Mouse (Mus musculus): ENCODE measurements around the gene Helz2. TPM values are rescaled to one million over a fixed set of nuclear protein-coding genes. Genes with fewer than 3 reads are reported as not detected.
A peak's percentile ranks its signal among the peaks of the same experiment; 100 is the strongest.

Gene Helz2
- 12.1 and 15.8 TPM in 2 replicates for polyA plus RNA-seq (2012; rRNA removed)

DNA sequence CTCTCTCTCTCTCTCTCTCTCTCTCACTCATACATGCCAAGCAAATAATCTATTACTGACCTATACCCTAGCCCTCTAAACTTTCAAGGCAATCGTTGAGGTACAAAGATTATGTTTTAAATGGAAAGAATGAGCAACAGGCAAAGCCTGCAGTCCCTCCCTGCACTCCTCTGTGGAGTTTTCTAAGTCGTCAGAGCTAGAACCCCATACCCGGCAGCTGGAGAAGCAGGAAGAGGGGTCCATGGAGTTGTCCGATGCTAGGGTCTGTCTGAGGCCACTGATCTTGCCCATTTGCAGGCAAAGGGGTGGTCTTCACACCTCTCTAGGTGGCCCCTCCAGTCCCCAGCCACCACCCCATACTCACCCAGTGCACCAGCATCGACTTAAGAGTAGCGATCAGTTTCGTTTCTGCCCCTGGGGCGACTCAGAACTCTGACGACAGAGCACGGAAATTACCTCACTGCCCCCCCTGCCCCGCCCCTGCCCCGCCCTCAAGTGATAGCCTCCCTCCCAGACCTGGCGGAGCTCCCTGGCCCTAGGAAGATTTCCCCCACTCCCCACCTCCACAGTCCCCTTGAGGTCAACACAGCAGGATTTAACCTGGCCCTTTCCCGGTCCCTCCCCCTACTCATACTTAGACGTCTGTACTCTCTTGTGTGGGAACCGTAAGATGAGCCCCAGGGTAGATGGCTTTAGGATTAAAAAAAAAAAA, at the start of gene Helz2:
TSS of gene Helz2 (minus strand) at position 426 of the 712 bp plus-strand sequence.
- no peak for DNase-seq (ENCODE audit: low read depth)

DNA sequence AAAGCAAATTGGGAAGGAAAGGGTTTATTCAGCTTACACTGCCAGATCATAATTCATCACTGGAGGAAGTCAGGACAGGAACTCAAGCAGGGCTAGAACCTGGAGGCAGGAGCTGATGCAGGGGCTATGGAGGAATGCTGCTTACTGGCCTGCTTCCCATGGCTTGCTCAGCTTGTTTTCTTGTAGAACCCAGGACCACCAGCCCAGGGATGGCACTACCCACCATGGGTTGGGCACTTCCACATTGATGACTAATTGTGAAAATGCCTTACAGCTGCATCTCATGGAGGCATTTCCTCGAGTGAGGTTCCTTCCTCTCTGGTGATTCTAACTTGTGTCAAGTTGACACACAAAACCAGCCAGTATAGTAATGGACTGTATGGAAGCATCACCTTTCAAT, 49.1 kb upstream of the Helz2 start:
- no peak for DNase-seq (ENCODE audit: low read depth)

DNA sequence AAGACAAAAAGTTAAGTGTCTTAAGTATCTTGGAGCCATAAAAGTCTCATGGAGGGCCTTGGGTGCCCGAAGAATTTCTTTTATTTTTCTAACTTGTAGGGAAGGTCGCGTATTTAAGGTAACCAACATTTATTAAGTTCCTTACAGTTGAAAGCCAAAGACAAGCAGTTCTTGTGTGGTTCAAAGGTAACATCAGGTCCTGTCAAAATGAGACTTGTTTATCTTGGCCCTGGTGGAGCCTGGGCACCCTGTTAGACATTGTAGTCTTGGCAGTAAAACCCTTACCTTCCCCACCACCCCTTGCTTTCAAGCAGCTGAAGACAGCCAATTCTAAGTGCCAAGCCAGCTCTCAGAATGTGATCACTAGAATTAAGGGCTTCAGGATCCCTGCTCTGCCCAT, 46.9 kb upstream of the Helz2 start:
- no peak for DNase-seq (ENCODE audit: low read depth)

DNA sequence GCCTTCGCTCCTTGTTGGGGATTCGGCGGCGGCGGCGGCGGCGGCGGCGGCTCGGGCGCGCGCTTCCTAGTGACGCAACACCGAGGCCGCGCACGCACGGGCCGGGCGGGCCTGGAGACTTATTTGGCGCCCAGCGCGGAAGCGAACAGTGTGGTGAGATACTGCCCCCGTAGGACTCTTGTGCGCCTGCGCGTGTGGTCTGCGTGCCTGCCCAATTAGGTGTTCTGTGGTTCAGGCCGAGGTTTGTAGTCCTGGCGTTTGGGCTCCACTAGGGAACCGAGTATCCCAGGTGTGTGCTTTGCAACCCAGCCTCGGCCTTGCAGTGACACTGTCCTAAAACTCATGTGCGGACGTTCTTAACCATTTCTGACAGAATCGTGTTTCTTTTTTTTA, 46.1 kb upstream of the Helz2 start, which contains the start of gene Gmeb2:
TSS of gene Gmeb2 (minus strand) at position 78 of the 393 bp plus-strand sequence.
- peak; percentile 81 for DNase-seq (ENCODE audit: low read depth)

DNA sequence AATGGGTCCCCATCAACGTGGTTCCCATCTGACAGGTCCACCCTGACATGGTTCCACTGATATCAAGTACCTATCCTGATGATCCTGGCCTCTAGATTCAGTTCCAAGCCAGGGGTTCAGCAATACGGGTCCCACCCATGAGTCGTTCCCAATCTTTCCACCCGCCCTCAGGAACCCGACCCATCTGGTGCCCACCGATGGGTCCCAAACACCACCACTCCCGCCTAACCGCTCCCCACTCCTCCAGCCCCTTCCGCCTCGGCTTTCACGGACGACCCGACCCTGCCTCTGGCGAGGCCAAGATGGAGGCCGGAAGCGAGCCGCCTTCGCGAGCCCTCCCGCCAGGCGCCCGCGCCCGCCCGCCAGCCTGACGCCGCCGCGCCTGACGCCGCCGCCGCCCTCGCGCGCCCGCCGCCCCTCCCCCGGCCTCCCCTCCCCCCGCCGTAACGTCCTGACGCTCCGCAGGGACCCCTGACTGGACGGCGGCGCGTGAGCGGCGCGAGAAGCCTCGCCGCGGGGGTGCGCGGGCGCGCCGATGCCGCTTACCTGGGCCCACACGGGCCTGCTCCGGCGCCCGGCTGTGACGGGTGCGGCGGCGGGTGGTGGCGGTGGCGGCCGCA, 45.6 kb upstream of the Helz2 start:
- no peak for DNase-seq (ENCODE audit: low read depth)

- no peak for DNase-seq (ENCODE audit: low read depth)
Measured at GRCm38 (mm10) chr2:181286629-181287337, 45.0 kb upstream of the Helz2 start.

DNA sequence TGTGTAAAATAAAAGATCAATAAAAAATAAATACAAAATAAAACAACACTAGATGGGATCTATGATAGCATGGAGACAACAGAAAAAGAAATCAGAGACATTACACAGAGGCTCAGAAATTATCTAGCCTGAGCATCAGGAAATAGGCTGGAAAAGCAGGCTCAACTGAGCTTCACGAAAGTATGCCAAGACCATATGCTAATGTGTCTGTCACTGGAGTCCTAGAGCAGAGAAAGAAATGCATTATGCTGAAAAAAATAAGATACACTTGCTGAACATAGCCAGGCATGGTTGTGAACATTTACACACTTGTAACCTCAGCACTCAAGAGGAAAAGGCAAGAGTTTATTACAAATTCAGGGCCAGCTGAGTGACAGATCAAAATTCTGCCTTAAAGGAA, 38.1 kb upstream of the Helz2 start:
- no peak for DNase-seq (ENCODE audit: low read depth)

- DNase-seq (ENCODE audit: low read depth) = no peak
Measured at GRCm38 (mm10) chr2:181277866-181278265, 36.0 kb upstream of the Helz2 start.

GRCm38 (mm10) chr2:181276766-181277165, 34.9 kb upstream of the Helz2 start:
- no peak for DNase-seq (ENCODE audit: low read depth)

- DNase-seq (ENCODE audit: low read depth) = no peak
Measured at GRCm38 (mm10) chr2:181274639-181275038, 32.8 kb upstream of the Helz2 start.

DNA sequence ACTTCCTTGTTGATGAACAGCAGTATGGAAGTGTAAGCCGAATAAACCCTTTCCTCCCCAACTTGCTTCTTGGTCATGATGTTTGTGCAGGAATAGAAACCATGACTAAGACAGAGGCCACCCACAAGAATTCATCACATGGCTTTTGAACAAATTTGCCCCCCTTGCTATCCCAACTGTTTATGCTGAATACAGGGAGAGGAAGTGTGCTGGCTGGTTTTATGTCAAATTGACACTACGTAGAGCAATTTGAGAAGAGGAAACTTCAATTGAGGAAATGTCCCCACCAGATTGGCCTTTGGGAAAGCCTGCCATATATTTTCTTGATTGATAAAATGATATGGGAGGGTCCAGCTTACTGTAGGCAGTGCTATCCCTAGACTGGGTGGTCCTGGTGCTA, 32.0 kb upstream of the Helz2 start:
- DNase-seq (ENCODE audit: low read depth) = no peak

GRCm38 (mm10) chr2:181272092-181272491, 30.3 kb upstream of the Helz2 start:
- no peak for DNase-seq (ENCODE audit: low read depth)

GRCm38 (mm10) chr2:181266839-181267238, 25.0 kb upstream of the Helz2 start:
- DNase-seq (ENCODE audit: low read depth) = no peak

GRCm38 (mm10) chr2:181253248-181253647, 11.4 kb upstream of the Helz2 start:
- DNase-seq (ENCODE audit: low read depth) = no peak

GRCm38 (mm10) chr2:181251841-181252240, 10.0 kb upstream of the Helz2 start:
- DNase-seq (ENCODE audit: low read depth) = no peak

DNA sequence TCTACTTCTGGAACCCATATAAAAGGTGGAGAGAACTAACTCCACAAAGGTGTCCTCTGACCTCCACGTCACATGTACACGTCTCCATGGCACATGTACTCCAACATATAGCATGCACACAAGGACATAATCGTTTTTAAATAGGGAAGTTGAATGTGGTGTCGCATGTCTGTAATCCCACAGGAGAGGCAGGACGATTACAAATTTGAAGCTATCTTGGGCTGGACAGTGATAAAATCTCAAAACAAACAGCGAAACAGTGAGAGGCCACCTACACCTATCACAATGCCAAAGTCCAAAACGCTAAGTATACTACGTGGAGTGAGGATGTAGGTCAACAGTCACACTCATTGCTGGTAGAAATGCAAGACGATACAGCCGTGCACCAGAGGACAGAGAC, 7.4 kb upstream of the Helz2 start:
- DNase-seq (ENCODE audit: low read depth) = no peak

DNA sequence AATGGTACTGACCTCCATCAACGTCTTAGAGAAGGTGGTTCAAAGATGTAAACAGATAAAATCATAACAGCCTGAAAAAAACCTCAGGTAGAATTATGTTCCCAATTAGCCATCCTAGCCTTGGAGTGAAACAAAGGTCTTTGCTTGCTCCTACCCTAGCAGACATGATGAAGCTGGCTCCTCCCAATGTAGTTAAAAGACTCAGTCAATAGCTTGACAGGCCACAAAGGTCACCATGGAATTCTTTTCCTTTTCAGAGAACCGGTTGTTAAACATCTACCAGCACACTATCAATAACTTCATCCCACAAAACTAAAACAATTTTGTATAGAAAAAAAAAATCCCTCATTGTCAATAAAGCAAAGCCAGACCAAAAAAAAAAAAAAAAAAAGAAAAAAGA, 3.2 kb upstream of the Helz2 start:
- no peak for DNase-seq (ENCODE audit: low read depth)

DNA sequence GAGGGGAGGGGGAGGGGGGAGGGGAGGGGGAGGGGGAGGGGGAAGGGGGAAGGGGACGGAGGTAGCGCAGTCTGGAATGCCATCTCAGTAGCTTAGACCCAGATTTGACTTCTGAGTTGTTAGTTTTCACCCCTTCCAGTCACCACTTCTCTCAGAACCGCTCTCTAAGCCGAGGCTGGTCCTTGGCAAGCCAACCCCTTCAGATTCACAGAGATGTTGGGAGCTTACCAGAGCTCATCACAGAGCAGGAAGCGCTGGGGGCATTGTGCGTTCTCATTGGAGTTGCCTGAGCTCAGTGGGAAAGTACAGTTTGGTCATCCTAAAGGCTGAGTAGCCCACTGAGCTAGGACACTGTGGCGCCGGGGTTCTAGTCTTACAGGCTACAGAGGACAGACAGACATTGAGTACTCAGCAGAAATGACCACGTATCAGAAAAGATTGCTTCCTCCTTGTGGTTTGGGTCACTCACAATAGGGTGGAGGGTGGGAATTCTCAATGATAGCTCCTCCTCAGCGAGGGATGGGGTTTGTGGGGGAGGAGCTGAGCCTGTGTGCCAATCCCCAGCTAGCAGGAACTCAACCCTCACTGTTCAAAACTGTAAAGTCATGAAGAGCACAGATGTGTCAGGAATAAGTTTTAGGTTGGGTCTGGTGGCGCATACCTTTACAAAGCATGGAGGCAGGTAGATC, 2.0 kb upstream of the Helz2 start:
- no peak for DNase-seq (ENCODE audit: low read depth)

GRCm38 (mm10) chr2:181242314-181242665, 463 bp upstream of the Helz2 start:
- no peak for DNase-seq (ENCODE audit: low read depth)

- DNase-seq (ENCODE audit: low read depth) = no peak
Measured at GRCm38 (mm10) chr2:181240806-181241440, 904 bp downstream of the Helz2 start.

DNA sequence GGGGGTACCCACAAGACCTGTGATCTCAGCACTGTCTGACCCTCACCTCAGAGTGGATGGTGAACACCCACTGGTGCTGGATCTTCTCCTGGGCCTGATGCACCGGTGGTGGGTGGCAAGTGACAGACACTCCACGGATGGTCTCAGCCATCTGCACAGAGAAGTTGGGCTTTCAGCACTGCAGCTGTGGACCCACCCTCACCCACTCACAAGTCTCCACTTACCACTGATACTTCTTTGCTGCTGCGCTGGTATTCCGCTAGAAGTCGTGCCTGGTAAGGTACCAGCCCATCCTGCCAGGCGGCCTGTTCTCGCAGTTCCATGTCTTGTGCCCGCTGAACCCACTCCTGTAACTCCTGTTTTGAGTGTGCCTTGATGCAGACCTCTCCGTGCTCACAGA, 2.6 kb downstream of the Helz2 start:
- no peak for DNase-seq (ENCODE audit: low read depth)

GRCm38 (mm10) chr2:181238861-181239260, 3.0 kb downstream of the Helz2 start:
- no peak for DNase-seq (ENCODE audit: low read depth)

Data from gonadal fat pad, adult 2 months (tissue).